Mouse (Mus musculus) bone marrow macrophage, adult 2 months (primary cell): ENCODE results near the gene Eps8l1. TPM values are rescaled to one million over a fixed set of nuclear protein-coding genes. Genes with fewer than 3 reads are reported as not detected.
"Not testable (repeated sequence)": the region's sequence is repeated elsewhere in the genome, so short reads cannot be mapped to it uniquely, and the experiment has no call there.

Source experiments
- H3K27ac ChIP-seq: 2 replicates; pipeline ENCODE4 v1.5.1; 2012; ENCODE audit warnings: low read depth, low read length; ENCODE audit not compliant: insufficient read depth
- H3K4me1 ChIP-seq: 2 replicates; pipeline ENCODE4 v1.6.1; 2012; ENCODE audit warnings: low read length; ENCODE audit not compliant: control insufficient read depth, insufficient read depth
- H3K4me3 ChIP-seq: 2 replicates; pipeline ENCODE4 v1.5.1; 2012; ENCODE audit warnings: mild to moderate bottlenecking, low read length, moderate library complexity; ENCODE audit not compliant: insufficient read depth
- CTCF ChIP-seq: IDR thresholded peaks from 2 replicates; pipeline ENCODE4 v1.5.1; 2012; ENCODE audit warnings: low read depth, mild to moderate bottlenecking, low read length, moderate library complexity
- POLR2A ChIP-seq: IDR thresholded peaks from 2 replicates; pipeline ENCODE4 v1.6.1; 2012; ENCODE audit warnings: mild to moderate bottlenecking, low read depth, low read length, borderline replicate concordance
- polyA plus RNA-seq: library from polyadenylated mRNA; stranded (reverse); fragments of >200 nt; gene quantifications from 2 replicates; pipeline ENCODE4 v1.2.4, GENCODE M21; 2012; ENCODE audit not compliant: missing spikeins, insufficient read depth, insufficient read length

Eps8l1 gene
- polyA plus RNA-seq, 1 experiment = 29.0 TPM

DNA sequence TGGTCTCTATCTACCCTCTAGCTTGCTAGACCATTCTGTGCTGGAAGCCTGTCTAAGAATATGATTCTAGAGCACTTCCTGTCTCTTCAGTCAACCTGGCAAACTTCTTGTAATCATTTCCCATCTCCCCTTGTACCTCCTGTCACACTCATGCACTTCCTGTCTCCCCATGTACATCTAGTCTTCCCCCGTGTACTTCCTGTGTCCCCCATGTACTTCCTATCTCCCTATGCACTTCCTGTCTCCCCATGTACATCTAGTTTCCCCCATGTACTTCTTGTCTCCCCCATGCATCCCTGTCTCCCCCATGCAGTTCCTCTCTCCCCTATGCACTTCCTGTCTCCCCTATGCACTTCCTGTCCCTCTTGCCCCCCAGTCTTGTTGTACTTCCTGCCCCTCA, 58.0 kb downstream of the Eps8l1 start:
- Histone ChIP-seq H3K4me1 (peaks cover 5% of the 10 kb centered on the region), H3K27ac (no peak overlapping the region), H3K4me3 (no peak overlapping the region)
- TF ChIP-seq POLR2A (no peak), CTCF (no peak)

DNA sequence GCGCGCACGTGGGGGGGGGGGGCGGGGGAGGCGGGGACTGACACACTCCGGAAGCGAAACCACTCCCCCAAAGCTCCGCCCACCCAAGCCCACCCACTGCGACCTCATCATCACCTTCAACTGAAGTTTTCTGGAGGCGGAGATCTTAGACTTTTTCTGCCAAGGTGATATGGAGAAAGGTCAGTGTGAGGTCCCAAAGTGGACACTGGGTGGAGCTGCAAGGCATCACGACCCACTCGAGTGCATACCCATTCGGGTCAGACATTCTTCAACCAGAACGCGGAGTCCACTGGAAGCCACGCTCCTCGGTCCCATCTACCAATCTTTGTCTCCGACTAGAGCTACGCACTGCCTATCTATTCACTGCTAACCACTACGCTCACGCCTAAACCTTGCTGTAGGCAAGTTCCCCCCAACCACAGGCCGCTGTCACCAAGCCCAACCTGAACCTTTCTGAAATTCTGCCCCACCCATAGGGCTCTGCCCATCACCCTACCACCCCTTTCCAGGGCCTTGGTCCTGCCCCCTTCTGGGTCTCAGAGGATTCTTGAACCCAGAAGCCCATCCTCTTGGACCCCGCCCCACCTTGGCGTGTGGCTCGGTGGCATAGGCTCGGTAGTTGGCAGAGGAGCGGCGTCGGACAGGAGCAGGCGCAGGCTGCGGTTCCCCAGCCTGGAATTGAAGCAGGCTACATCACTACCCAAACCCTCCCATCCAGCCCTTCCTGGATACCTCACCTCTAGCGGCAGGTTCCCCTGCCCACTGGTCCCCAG, 60.9 kb downstream of the Eps8l1 start:
- TF ChIP-seq POLR2A (no peak), CTCF (no peak)
- no peak overlapping the region for H3K4me3 ChIP-seq

DNA sequence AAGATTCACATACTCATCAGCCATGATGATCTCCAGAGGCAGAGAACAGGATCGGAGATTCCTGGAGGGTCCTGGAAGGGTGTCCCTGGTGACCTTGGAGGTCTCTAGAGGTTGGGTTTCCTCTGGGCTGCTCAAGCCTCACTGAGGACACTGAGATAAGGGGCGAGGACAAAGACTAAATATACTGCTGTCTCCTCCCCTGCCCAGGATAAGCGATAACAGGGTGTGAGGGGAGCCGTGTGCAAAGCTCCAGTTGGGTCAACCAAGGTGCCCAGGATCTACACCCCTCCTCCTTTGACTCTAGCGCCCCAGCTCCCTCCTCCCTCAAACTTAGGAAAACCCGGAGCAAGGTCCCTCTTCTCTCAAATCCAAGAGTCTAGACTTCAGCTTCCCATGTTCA, 61.8 kb downstream of the Eps8l1 start:
- TF ChIP-seq CTCF (no peak), POLR2A (no peak)
- peaks cover 11% of the 10 kb centered on the region for H3K4me1 ChIP-seq
- H3K27ac ChIP-seq = no peak overlapping the region
- no peak overlapping the region for H3K4me3 ChIP-seq

More for the DNA sequence above, 60.9 kb downstream of the Eps8l1 start:
- Histone ChIP-seq H3K27ac (no peak overlapping the region), H3K4me1 (peaks cover 7% of the 10 kb centered on the region)

DNA sequence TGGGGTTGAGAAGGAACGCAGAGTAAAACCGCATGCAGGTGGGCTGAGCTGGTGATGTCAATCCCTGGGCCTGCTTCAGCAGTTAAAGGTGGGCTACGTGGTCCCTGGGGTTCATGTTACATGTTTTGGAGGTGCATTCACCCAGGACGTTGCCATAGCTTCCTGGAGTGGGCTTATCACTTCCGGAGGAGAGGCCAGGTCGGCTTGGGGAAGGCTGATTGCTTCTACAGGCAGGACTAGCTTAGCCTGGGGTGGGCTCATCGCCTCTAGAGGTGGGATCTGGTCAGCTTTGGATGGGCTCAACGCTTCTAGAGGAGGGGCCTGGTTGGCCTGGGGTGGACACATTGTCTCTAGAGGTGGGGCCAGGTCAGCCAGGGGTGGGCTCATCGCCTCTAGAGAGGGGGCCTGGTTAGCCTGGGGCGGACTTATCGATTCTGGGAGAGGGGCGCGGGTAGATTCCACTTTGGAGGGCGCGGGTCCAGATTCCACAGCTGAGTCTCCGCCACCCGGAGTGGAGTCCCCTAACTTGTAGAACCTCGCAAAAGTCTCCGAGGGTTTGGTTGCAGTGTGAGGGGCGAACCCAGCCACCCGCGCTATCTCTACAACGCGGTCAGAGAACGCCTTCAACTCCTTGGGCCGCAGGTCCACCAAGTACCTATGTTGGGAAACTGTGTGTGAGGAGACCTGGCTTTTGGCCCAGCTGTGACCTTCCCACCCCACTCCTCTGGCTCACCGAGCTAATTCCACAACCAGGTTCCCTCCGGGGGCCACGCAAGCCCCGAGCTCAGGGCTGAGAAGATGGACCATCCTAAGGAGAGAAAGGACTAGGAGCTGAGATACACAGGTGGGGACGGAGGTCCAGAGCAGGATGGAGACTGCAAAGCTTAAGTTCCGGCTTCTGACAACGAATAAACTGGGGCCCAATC, 63.0 kb downstream of the Eps8l1 start:
- H3K27ac ChIP-seq = no peak overlapping the region
- H3K4me3 ChIP-seq = no peak overlapping the region
- H3K4me1 ChIP-seq = peaks cover 12% of the 10 kb centered on the region
- no peak for TF ChIP-seq POLR2A
- TF ChIP-seq CTCF = no peak

DNA sequence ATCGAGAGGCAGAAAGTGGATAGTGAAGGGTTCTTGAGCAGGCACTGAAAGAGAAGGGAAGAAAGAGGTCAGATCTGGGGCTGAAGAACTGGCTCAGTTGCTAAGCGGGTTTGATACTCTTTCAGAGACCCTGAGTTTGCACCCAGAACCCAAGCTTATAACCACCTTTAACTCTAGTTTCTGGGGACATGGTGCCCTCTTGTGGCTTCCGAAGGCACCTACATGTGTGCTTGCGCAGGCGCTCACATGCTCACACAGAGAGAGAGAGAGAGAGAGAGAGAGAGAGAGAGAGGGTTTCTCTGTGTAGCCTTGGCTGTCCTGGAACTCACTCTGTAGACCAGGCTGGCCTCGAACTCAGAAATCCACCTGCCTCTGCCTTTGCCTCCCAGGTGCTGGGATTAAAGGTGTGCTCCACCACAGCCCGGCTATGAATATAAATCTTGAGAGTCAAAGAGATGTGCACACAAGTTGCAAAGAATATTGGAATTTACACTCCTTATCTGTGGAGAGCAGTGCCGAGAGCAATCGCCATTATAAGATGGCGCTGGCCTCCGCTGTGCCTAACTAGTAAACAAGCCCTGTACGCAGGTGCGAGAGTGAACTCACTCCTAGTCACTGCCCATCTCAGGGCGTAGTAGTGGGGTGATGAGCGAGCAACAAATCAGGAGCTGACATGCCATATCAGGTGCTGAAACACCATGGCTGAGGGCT, 63.9 kb downstream of the Eps8l1 start, which contains the start of gene Tnni3:
Gene Tnni3, minus strand, starts transcription at position 18 of the 711 bp plus-strand sequence.
- peaks cover 12% of the 10 kb centered on the region for H3K4me1 ChIP-seq
- not testable (repeated sequence) for H3K27ac ChIP-seq, H3K4me3 ChIP-seq
- peak; percentile 63 for TF ChIP-seq CTCF

DNA sequence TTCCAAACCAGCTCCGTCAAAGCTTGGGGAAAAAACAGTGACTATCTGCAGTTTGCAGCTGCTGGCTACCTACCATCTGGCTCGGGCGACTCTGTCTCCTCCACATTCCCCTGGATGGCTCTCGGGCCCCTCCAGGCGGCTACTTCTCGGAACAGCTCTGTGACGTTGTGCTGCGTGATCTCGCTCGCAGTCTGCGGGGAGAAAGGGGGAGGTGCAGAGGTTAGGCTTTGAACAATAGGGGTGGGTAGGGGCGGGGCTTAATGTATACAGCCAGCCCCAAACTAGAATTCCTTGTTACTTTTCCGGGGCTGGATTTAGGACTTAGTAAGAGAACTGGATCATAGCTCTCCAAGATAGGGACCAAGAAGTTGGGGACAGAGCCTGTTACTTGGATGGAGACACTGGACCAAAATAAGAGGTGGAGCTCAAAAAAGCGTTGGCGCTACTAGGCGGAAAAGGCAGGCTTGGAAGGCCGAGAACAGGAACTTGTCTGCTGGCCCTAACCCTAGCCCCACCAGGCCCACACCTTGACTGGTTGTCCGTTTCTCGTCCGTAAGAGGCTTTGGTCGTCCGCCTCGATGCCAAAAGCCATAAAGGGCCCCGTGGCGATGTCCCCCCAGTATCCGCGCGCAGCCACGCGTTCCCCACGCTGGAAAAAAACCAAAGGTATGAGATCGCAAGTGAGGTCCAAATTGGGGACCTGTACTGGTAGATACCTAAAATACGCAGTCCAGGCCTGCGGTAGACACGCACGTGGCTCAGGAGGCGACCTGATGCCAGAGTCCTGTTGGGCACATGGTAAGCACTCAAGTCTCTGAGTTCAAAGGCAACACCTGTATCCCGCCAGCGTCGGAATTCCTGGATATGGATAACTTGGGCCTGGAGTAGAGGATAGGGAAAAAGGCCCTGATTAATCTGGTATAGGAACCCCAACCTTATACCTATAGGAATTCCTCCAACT, 66.1 kb downstream of the Eps8l1 start:
- peaks cover 12% of the 10 kb centered on the region for H3K4me1 ChIP-seq
- no peak for TF ChIP-seq POLR2A
- TF ChIP-seq CTCF = no peak
- peak overlapping the region; percentile 49 for H3K4me3 ChIP-seq
- H3K27ac ChIP-seq = peak overlapping the region; percentile 42

DNA sequence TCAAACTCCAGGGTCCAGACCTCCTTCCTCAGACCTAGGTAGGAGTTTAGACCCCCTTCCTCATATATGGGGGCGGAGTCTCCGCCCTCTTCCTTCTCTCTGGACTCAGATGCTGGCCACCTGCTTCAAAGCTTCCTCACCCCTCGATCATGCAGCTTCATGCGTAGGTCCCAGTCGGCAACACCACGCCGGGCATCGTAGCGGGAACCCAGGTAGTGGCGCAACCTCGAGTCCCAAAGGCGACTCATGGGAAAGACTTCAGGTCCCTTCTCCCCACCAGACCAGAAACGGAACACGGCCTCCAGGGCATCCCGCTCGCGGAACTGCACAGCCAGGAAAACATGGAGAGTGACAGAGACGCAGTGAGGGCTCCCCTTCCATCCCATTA, 66.8 kb downstream of the Eps8l1 start:
- H3K4me3 ChIP-seq = no peak overlapping the region; the same call in 1 of the 2 replicates

More for the DNA sequence above, 66.8 kb downstream of the Eps8l1 start:
- H3K4me1 ChIP-seq = peaks cover 12% of the 10 kb centered on the region
- TF ChIP-seq POLR2A (no peak), CTCF (no peak)
- H3K27ac ChIP-seq = no peak overlapping the region

Other genes starting within 250 kb of the Eps8l1 start
- gene Lilra5, start 222.9 kb upstream of the Eps8l1 start, polyA plus RNA-seq = 0.63 and 0.78 TPM in 2 replicates
- gene Ncr1, start 123.0 kb upstream of the Eps8l1 start, polyA plus RNA-seq = not detected in 2 replicates
- gene Gp6, start 62.9 kb upstream of the Eps8l1 start, polyA plus RNA-seq = 0.13 TPM in 1 of 2 replicates, not detected in the other
- 6.5 and 7.5 TPM in 2 replicates for gene Rdh13, start 15.0 kb upstream of the Eps8l1 start, polyA plus RNA-seq
- gene Ppp1r12c, start 41.0 kb downstream of the Eps8l1 start, polyA plus RNA-seq = 293 and 348 TPM in 2 replicates
- gene Tnnt1, start 55.7 kb downstream of the Eps8l1 start, polyA plus RNA-seq = 3.0 and 4.4 TPM in 2 replicates
- gene Tnni3, start 63.6 kb downstream of the Eps8l1 start, polyA plus RNA-seq = 12.3 and 19.9 TPM in 2 replicates
- gene Dnaaf3, start 71.8 kb downstream of the Eps8l1 start, polyA plus RNA-seq = 8.2 and 8.9 TPM in 2 replicates
- gene Syt5, start 86.9 kb downstream of the Eps8l1 start, polyA plus RNA-seq = not detected in 2 replicates
- not detected in 2 replicates for gene Ptprh, start 143.4 kb downstream of the Eps8l1 start, polyA plus RNA-seq
- gene Tmem86b, start 170.7 kb downstream of the Eps8l1 start, polyA plus RNA-seq = 10.9 and 14.8 TPM in 2 replicates
- gene Ppp6r1, start 198.3 kb downstream of the Eps8l1 start, polyA plus RNA-seq = 84.8 and 90.0 TPM in 2 replicates
- gene Hspbp1, start 224.4 kb downstream of the Eps8l1 start, polyA plus RNA-seq = 24.7 and 26.7 TPM in 2 replicates
- 0.64 TPM in 1 of 2 replicates, not detected in the other for gene Brsk1, start 229.9 kb downstream of the Eps8l1 start, polyA plus RNA-seq